Comparison of ENCODE assay signal across 8 mouse cellular contexts in genomic region chr12:84407874-84408818, GRCm38 (mm10). TPM values are rescaled to one million over a fixed set of nuclear protein-coding genes. Genes with fewer than 3 reads are reported as not detected.
DNase-seq lines count a peak whose midpoint lies in the region; ATAC-seq and TF ChIP-seq lines count a peak whose summit lies in the region.

No protein-coding gene starts in this region.

- no peaks in the 10 kb centered on the region for H3K36me3 ChIP-seq in ES-Bruce4 (ENCODE audit: control insufficient read depth, insufficient read depth, low read length, poor library complexity, severe bottlenecking)

- H3K27ac ChIP-seq in ES-Bruce4 (ENCODE audit: insufficient read depth, low read length), result no peak overlapping the region

- TF ChIP-seq EP300 in ES-Bruce4 (IDR thresholded peaks at IDR 0.05; ENCODE audit: insufficient read depth, low read depth, low read length), result no peak

- H3K4me3 ChIP-seq in ES-Bruce4 (ENCODE audit: low read depth, low read length), result peak overlapping the region; percentile 90

- no peak for TF ChIP-seq CTCF in ES-Bruce4 (IDR thresholded peaks at IDR 0.05; ENCODE audit: low read depth, low read length)

- no peak for TF ChIP-seq POLR2A in ES-Bruce4 (IDR thresholded peaks at IDR 0.05; ENCODE audit: insufficient read depth, low read length)

- peak; percentile 83 for ATAC-seq in granulocyte monocyte progenitor cell, adult 5-6 weeks (replicated peaks; ENCODE audit: poor library complexity, severe bottlenecking)

- H3K9ac ChIP-seq in ES-Bruce4 (ENCODE audit: low read depth, poor library complexity, severe bottlenecking), result peak overlapping the region; percentile 85

- H3K27me3 ChIP-seq in ES-Bruce4 (ENCODE audit: control insufficient read depth, insufficient read depth, low read length, poor library complexity, severe bottlenecking), result no peaks in the 10 kb centered on the region

- H3K4me1 ChIP-seq in ES-Bruce4 (ENCODE audit: control insufficient read depth, insufficient read depth, low read length), result no peaks in the 10 kb centered on the region

- DNase-seq in 416B (ENCODE audit: low read depth), result peak; percentile 84
- peak; percentile 50 for DNase-seq in cerebellum, adult 9-11 months
- DNase-seq in kidney, postnatal 25 days, result peak; percentile 20 to 54
- DNase-seq in lung, postnatal 36 days, result peak; percentile 59
- DNase-seq in spleen, adult 12 weeks (ENCODE audit: low spot score), result peak; percentile 51
- no peak for DNase-seq in urinary bladder, adult 2 months (ENCODE audit: low spot score)

- H3K9me3 ChIP-seq in ES-Bruce4 (replicated peaks; ENCODE audit: control insufficient read depth, insufficient read depth, low read length, poor library complexity, severe bottlenecking), result no peaks in the 10 kb centered on the region

RNA-seq across cellular contexts. Expression of gene Entpd5, which starts 0.7 kb away (rescaled TPM):
- 5.3 and 8.0 TPM in 2 replicates for polyA plus RNA-seq in ES-Bruce4 (2011; ENCODE audit: insufficient read depth, insufficient read length, low read depth, missing spikeins)
- 20.8 and 34.2 TPM in 2 replicates for total RNA-seq in granulocyte monocyte progenitor cell, adult 5-6 weeks (2014; fragmentation: Nextera tagmentation)
- total RNA-seq in granulocyte monocyte progenitor cell, adult 5-6 weeks (2017), result 14.0 and 30.8 TPM in 2 replicates
- 64.4 and 71.3 TPM in 2 replicates for polyA plus RNA-seq in urinary bladder, adult 2 months (2012; rRNA removed)

RNA-seq across cellular contexts. Expression of gene Bbof1, which starts 0.7 kb away (rescaled TPM):
- 1.1 and 1.8 TPM in 2 replicates for polyA plus RNA-seq in ES-Bruce4 (2011; ENCODE audit: insufficient read depth, insufficient read length, low read depth, missing spikeins)
- total RNA-seq in granulocyte monocyte progenitor cell, adult 5-6 weeks (2014; fragmentation: Nextera tagmentation), result 3.4 TPM in 1 of 2 replicates, not detected in the other
- 1.8 and 5.4 TPM in 2 replicates for total RNA-seq in granulocyte monocyte progenitor cell, adult 5-6 weeks (2017)
- 1.8 and 2.3 TPM in 2 replicates for polyA plus RNA-seq in urinary bladder, adult 2 months (2012; rRNA removed)

RNA-seq across cellular contexts. Expression of gene Rnf113a2, which starts 8.8 kb away (rescaled TPM):
- 19.8 and 20.2 TPM in 2 replicates for polyA plus RNA-seq in ES-Bruce4 (2011; ENCODE audit: insufficient read depth, insufficient read length, low read depth, missing spikeins)
- total RNA-seq in granulocyte monocyte progenitor cell, adult 5-6 weeks (2014; fragmentation: Nextera tagmentation), result 26.0 and 28.1 TPM in 2 replicates
- 32.4 and 37.8 TPM in 2 replicates for total RNA-seq in granulocyte monocyte progenitor cell, adult 5-6 weeks (2017)
- 20.2 and 22.3 TPM in 2 replicates for polyA plus RNA-seq in urinary bladder, adult 2 months (2012; rRNA removed)

RNA-seq across cellular contexts. Expression of gene Aldh6a1, which starts 42.7 kb away (rescaled TPM):
- polyA plus RNA-seq in ES-Bruce4 (2011; ENCODE audit: insufficient read depth, insufficient read length, low read depth, missing spikeins), result 26.7 and 30.4 TPM in 2 replicates
- total RNA-seq in granulocyte monocyte progenitor cell, adult 5-6 weeks (2014; fragmentation: Nextera tagmentation), result 10.4 and 13.2 TPM in 2 replicates
- 8.0 and 10.9 TPM in 2 replicates for total RNA-seq in granulocyte monocyte progenitor cell, adult 5-6 weeks (2017)
- 76.3 and 78.6 TPM in 2 replicates for polyA plus RNA-seq in urinary bladder, adult 2 months (2012; rRNA removed)

RNA-seq across cellular contexts. Expression of gene Lin52, which starts 43.1 kb away (rescaled TPM):
- polyA plus RNA-seq in ES-Bruce4 (2011; ENCODE audit: insufficient read depth, insufficient read length, low read depth, missing spikeins), result 26.3 and 29.5 TPM in 2 replicates
- 13.3 and 19.3 TPM in 2 replicates for total RNA-seq in granulocyte monocyte progenitor cell, adult 5-6 weeks (2014; fragmentation: Nextera tagmentation)
- total RNA-seq in granulocyte monocyte progenitor cell, adult 5-6 weeks (2017), result 11.1 and 24.3 TPM in 2 replicates
- polyA plus RNA-seq in urinary bladder, adult 2 months (2012; rRNA removed), result 16.4 and 17.0 TPM in 2 replicates
